Comparison of ENCODE assay signal across 28 mouse cellular contexts in the genomic region with DNA sequence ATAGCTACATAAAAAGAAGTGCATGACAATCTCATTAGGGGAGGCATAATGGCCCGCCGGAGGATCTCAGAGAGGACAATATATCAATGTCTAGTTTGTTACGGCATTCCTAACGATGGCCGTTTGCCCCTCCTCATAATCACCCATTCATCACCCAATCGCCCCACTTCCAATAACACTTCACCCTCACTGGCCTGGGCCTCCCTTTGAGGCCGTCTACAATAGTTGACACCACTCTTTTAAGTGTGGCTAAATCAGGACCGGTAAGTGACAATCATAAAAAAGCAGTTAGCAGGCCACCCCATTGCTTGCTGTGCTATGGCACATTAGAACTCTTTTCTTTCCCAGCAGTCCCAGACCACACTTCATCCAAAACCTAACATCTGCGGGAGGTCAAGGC.
A peak's percentile ranks its signal among the peaks of the same experiment; 100 is the strongest.
DNase-seq lines count a peak whose midpoint lies in the region; ATAC-seq and TF ChIP-seq lines count a peak whose summit lies in the region.
"Had no signal": no experiment of that assay in that cellular context is flagged by ENCODE, and none has a peak within 500 bp of the region (broad histone marks: within the 10 kb centered on the region; RNA-seq: fewer than 3 reads in every experiment).

No protein-coding gene starts in this region.

- DNase-seq in heart, adult 11 months = peak; percentile 54
- no peak for DNase-seq in midbrain, postnatal 0 days (ENCODE audit: low spot score)
- DNase-seq in mesoderm, embryonic 11.5 days (ENCODE audit: low read depth, low spot score) = peak; percentile 73
- DNase-seq in ovary, postnatal 36 days (ENCODE audit: low spot score) = no peak
- DNase-seq in spleen, postnatal 36 days (ENCODE audit: low spot score in 2 of 2) = no peak
- DNase-seq: adrenal gland, adult 8-10 months; cerebellum, adult 18-20 months; cerebellum, postnatal 25 days; forebrain, postnatal 0 days; heart, postnatal 4 days; kidney, adult 8-10 months; kidney, postnatal 10 days; lung, postnatal 36 days; right cerebral cortex, adult 18-20 months; right cerebral cortex, postnatal 4 days; thymus, adult 18-20 months; thymus, postnatal 36 days had no signal

- H3K4me2 ChIP-seq in heart, embryonic 11.5 days = no peak overlapping the region
- H3K4me2 ChIP-seq in midbrain, embryonic 12.5 days (replicated peaks) = no peak overlapping the region
- H3K4me2 ChIP-seq in midbrain, postnatal 0 days (ENCODE audit: low read depth, low read length, poor library complexity, severe bottlenecking) = no peak overlapping the region
- H3K4me2 ChIP-seq: limb, embryonic 15.5 days; liver, embryonic 15.5 days; lung, embryonic 15.5 days had no signal

- TF ChIP-seq CTCF in midbrain, postnatal 0 days (IDR thresholded peaks at IDR 0.05) = no peak

- ATAC-seq in heart, embryonic 11.5 days (replicated peaks; ENCODE audit: insufficient number of reproducible peaks, low FRiP score, low TSS enrichment) = no peak
- ATAC-seq in midbrain, embryonic 12.5 days (ENCODE audit: low FRiP score, low read depth) = peak; percentile 74
- ATAC-seq in midbrain, postnatal 0 days (ENCODE audit: low FRiP score) = no peak
- ATAC-seq: activated CD4-positive, CD25-positive, alpha-beta regulatory T cell, adult 4 months; forebrain, postnatal 0 days had no signal

- no peak overlapping the region for H3K27ac ChIP-seq in heart, embryonic 11.5 days (ENCODE audit: low read depth, low read length)
- H3K27ac ChIP-seq in midbrain, embryonic 12.5 days (replicated peaks) = no peak overlapping the region
- H3K27ac ChIP-seq in midbrain, postnatal 0 days (ENCODE audit: low read depth, low read length) = no peak overlapping the region
- H3K27ac ChIP-seq: embryonic facial prominence, embryonic 10.5 days; forebrain, embryonic 10.5 days; left cerebral cortex, adult 2 months; limb, embryonic 15.5 days; liver, embryonic 15.5 days; lung, embryonic 15.5 days had no signal

- no peak overlapping the region for H3K4me3 ChIP-seq in heart, embryonic 11.5 days (ENCODE audit: low read depth, low read length)
- no peak overlapping the region for H3K4me3 ChIP-seq in midbrain, embryonic 12.5 days
- H3K4me3 ChIP-seq in midbrain, postnatal 0 days (ENCODE audit: low read depth, low read length) = no peak overlapping the region
- H3K4me3 ChIP-seq: embryonic facial prominence, embryonic 10.5 days; forebrain, embryonic 10.5 days; left cerebral cortex, adult 2 months; limb, embryonic 15.5 days; liver, embryonic 15.5 days; lung, embryonic 15.5 days; megakaryocyte, embryonic 14.5 days; myocyte had no signal

- H3K9me3 ChIP-seq in heart, embryonic 11.5 days (replicated peaks; ENCODE audit: control insufficient read depth, low read length) = no peaks in the 10 kb centered on the region
- no peaks in the 10 kb centered on the region for H3K9me3 ChIP-seq in midbrain, embryonic 12.5 days
- no peaks in the 10 kb centered on the region for H3K9me3 ChIP-seq in midbrain, postnatal 0 days (ENCODE audit: low read length)
- H3K9me3 ChIP-seq: embryonic facial prominence, embryonic 10.5 days; forebrain, embryonic 10.5 days; limb, embryonic 15.5 days; liver, embryonic 15.5 days; lung, embryonic 15.5 days had no signal

- no peaks in the 10 kb centered on the region for H3K27me3 ChIP-seq in heart, embryonic 11.5 days (ENCODE audit: control insufficient read depth, insufficient read depth, low read length)
- H3K27me3 ChIP-seq in midbrain, embryonic 12.5 days = peaks cover 71% of the 10 kb centered on the region
- H3K27me3 ChIP-seq in midbrain, postnatal 0 days (ENCODE audit: insufficient read depth, low read length) = no peaks in the 10 kb centered on the region
- H3K27me3 ChIP-seq: limb, embryonic 15.5 days; liver, embryonic 15.5 days; lung, embryonic 15.5 days; megakaryocyte, embryonic 14.5 days had no signal

- H3K36me3 ChIP-seq in heart, embryonic 11.5 days (ENCODE audit: control insufficient read depth, insufficient read depth, low read length) = no peaks in the 10 kb centered on the region
- H3K36me3 ChIP-seq in midbrain, embryonic 12.5 days = no peaks in the 10 kb centered on the region
- no peaks in the 10 kb centered on the region for H3K36me3 ChIP-seq in midbrain, postnatal 0 days (ENCODE audit: insufficient read depth, low read length)
- H3K36me3 ChIP-seq: embryonic facial prominence, embryonic 10.5 days; forebrain, embryonic 10.5 days; limb, embryonic 15.5 days; liver, embryonic 15.5 days; lung, embryonic 15.5 days had no signal

- no peaks in the 10 kb centered on the region for H3K4me1 ChIP-seq in heart, embryonic 11.5 days (ENCODE audit: control insufficient read depth, insufficient read depth, low read length)
- peaks cover 47% of the 10 kb centered on the region for H3K4me1 ChIP-seq in midbrain, embryonic 12.5 days
- H3K4me1 ChIP-seq in midbrain, postnatal 0 days (ENCODE audit: insufficient read depth, low read length) = no peaks in the 10 kb centered on the region
- H3K4me1 ChIP-seq: liver, embryonic 15.5 days; lung, embryonic 15.5 days; megakaryocyte, embryonic 14.5 days had no signal

- WGBS in heart, embryonic 11.5 days (ENCODE audit: insufficient replicate concordance) = 72% methylated on average over 9 of the region's 9 CpGs
- WGBS in midbrain, embryonic 12.5 days = 38% methylated on average over 9 of the region's 9 CpGs
- 33% methylated on average over 9 of the region's 9 CpGs for WGBS in midbrain, postnatal 0 days

- H3K9ac ChIP-seq in heart, embryonic 11.5 days (ENCODE audit: low read depth, low read length) = no peak overlapping the region
- no peak overlapping the region for H3K9ac ChIP-seq in midbrain, embryonic 12.5 days (replicated peaks)
- no peak overlapping the region for H3K9ac ChIP-seq in midbrain, postnatal 0 days (replicated peaks; ENCODE audit: low read length, poor library complexity, severe bottlenecking)
- H3K9ac ChIP-seq: forebrain, postnatal 0 days; limb, embryonic 15.5 days; liver, embryonic 15.5 days; lung, embryonic 15.5 days had no signal

Comparison
In these comparisons a context has a peak if more than half of its experiments do, and no peak if none do; other contexts are left out.
1. DNase-seq: peak in heart, adult 11 months (single experiment) and mesoderm, embryonic 11.5 days (single experiment); none in midbrain, postnatal 0 days (single experiment), ovary, postnatal 36 days (single experiment) and spleen, postnatal 36 days (0 of 2).